Mouse (Mus musculus) hindbrain, embryonic 12.5 days (tissue): ENCODE measurements around the gene Shb. TPM values are rescaled to one million over a fixed set of nuclear protein-coding genes. Genes with fewer than 3 reads are reported as not detected.

Source experiments
- ATAC-seq: fragments of 200-750 bp; cut with Nextera tagmentation; 2 replicates; pipeline ENCODE4 v1.8.0; 2017; ENCODE audit warnings: moderate TSS enrichment; ENCODE audit not compliant: low FRiP score
- H3K27ac ChIP-seq: fragments of 300-500 bp; sonication (generic); 2 replicates; pipeline ENCODE4 v1.5.1; 2016; ENCODE audit warnings: mild to moderate bottlenecking
- H3K27me3 ChIP-seq: fragments of 300-500 bp; sonication (generic); 2 replicates; pipeline ENCODE4 v1.6.1; 2016; ENCODE audit warnings: mild to moderate bottlenecking
- H3K36me3 ChIP-seq: fragments of 300-500 bp; sonication (generic); 2 replicates; pipeline ENCODE4 v1.6.1; 2016; ENCODE audit warnings: mild to moderate bottlenecking
- H3K4me1 ChIP-seq: fragments of 300-500 bp; sonication (generic); 2 replicates; pipeline ENCODE4 v1.6.1; 2016
- H3K4me2 ChIP-seq: fragments of 300-500 bp; sonication (generic); replicated peaks from 2 replicates; pipeline ENCODE4 v1.6.1; 2016; ENCODE audit warnings: mild to moderate bottlenecking
- H3K4me3 ChIP-seq: fragments of 300-500 bp; sonication (generic); 2 replicates; pipeline ENCODE4 v1.5.1; 2016; ENCODE audit warnings: mild to moderate bottlenecking
- H3K9ac ChIP-seq: fragments of 300-500 bp; sonication (generic); 2 replicates; pipeline ENCODE4 v1.6.1; 2016; ENCODE audit warnings: mild to moderate bottlenecking, moderate library complexity
- H3K9me3 ChIP-seq: fragments of 300-500 bp; sonication (generic); replicated peaks from 2 replicates; pipeline ENCODE4 v1.6.1; 2016; ENCODE audit warnings: mild to moderate bottlenecking
- WGBS: fragments of 180-500 bp; shearing (Covaris S2); methylation state at CpG from one replicate; pipeline ENCODE4 v1.1.7; 2016; 5-methylcytosine and 5-hydroxymethylcytosine counted together
- polyA plus RNA-seq: library from polyadenylated mRNA; unstranded; fragments of >200 nt; fragmentation: Nextera tagmentation; extraction: Ambion mirVana; gene quantifications from 2 replicates; pipeline ENCODE4 v1.2.1, GENCODE M21; 2016

The Shb gene
- polyA plus RNA-seq, 1 experiment from 2014 or later: 10.0 TPM

DNA sequence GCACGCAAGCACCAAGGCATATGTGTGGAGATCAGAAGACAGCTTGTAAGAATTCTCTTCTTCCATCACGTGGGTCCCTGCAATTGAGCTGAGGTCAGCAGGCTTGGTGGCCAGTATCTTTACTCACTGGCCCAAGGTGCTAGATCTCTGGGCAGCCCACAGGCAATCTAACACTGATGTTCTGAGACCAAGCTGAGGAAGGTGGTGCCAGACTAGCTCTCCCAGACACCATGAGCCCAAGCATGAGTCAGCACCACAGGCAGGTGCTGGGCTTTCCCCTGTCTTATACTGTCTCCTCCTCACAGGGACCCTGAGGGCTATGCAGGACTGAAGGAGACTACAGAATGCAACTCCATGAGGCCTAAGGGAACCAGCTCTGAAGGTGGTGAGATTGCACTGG, 74.7 kb downstream of the Shb start:
- Histone ChIP-seq H3K4me3 (no peak overlapping the region), H3K27ac (no peak overlapping the region), H3K36me3 (peaks cover 11% of the 10 kb centered on the region), H3K4me1 (peaks cover 26% of the 10 kb centered on the region), H3K9me3 (no peaks in the 10 kb centered on the region), H3K27me3 (no peaks in the 10 kb centered on the region), H3K9ac (no peak overlapping the region), H3K4me2 (no peak overlapping the region)
- ATAC-seq: no peak
- 87% methylated on average over 2 of the region's 2 CpGs for WGBS

- peaks cover 24% of the 10 kb centered on the region for H3K4me1 ChIP-seq
- no peaks in the 10 kb centered on the region for H3K27me3 ChIP-seq
- no peak overlapping the region for H3K4me2 ChIP-seq
- WGBS: 93% methylated on average over 4 of the region's 4 CpGs
- no peak overlapping the region for H3K4me3 ChIP-seq
- peaks cover 11% of the 10 kb centered on the region for H3K36me3 ChIP-seq
- H3K9ac ChIP-seq: no peak overlapping the region
- H3K27ac ChIP-seq: no peak overlapping the region
- no peaks in the 10 kb centered on the region for H3K9me3 ChIP-seq
- no peak for ATAC-seq
Observed at GRCm38 (mm10) chr4:45455001-45455400, 77.3 kb downstream of the Shb start.

DNA sequence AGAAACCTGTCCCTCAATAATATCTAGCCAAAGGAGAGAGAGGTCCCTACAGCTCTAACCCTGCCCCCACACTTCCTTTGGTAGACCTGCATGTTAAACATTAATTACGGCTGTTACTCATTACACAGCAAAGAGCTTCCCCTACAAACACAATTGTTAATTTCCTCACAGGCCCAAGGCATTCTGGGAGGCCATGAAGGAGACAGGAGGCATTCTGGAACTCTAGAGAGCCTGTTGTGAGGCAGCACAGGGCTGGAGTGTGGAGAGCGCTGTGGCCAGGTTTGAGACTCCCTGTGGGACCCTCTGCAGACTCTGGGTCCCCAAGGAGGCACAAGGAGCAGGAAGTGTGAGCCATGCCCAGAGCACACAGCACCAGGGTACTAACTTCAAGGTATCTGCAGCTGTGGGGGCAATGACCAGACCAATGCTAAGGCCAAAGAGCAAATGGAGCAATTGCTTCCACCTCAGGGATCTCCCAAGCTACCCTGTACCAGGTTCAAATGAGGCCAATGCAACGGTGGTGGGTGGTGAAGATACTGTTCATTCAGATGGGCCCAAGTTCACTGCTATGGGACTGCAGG, 78.9 kb downstream of the Shb start:
- no peaks in the 10 kb centered on the region for H3K9me3 ChIP-seq

GRCm38 (mm10) chr4:45452569-45453111, 79.6 kb downstream of the Shb start:
- H3K36me3 ChIP-seq: peaks cover 7% of the 10 kb centered on the region
- no peak overlapping the region for H3K4me3 ChIP-seq
- no peak for ATAC-seq
- H3K4me1 ChIP-seq: peaks cover 37% of the 10 kb centered on the region
- no peaks in the 10 kb centered on the region for H3K9me3 ChIP-seq
- WGBS: 60% methylated on average over 7 of the region's 7 CpGs
- 0 out of 2 replicates have a peak overlapping the region, but pooled peaks have one; percentile 23 for H3K27ac ChIP-seq
- no peak overlapping the region for H3K4me2 ChIP-seq
- no peaks in the 10 kb centered on the region for H3K27me3 ChIP-seq
- H3K9ac ChIP-seq: no peak overlapping the region

More for the DNA sequence above, 78.9 kb downstream of the Shb start:
- H3K36me3 ChIP-seq: peaks cover 11% of the 10 kb centered on the region
- no peak for ATAC-seq
- H3K4me3 ChIP-seq: no peak overlapping the region
- no peak overlapping the region for H3K9ac ChIP-seq
- H3K27ac ChIP-seq: no peak overlapping the region
- peaks cover 37% of the 10 kb centered on the region for H3K4me1 ChIP-seq
- 57% methylated on average over 3 of the region's 3 CpGs for WGBS
- no peak overlapping the region for H3K4me2 ChIP-seq
- no peaks in the 10 kb centered on the region for H3K27me3 ChIP-seq

GRCm38 (mm10) chr4:45449012-45449411, 83.3 kb downstream of the Shb start:
- 58% methylated on average over 5 of the region's 5 CpGs for WGBS
- no peak for ATAC-seq
- Histone ChIP-seq H3K9ac (no peak overlapping the region), H3K36me3 (peaks cover 4% of the 10 kb centered on the region; the same call in 1 of the 2 replicates), H3K4me1 (peaks cover 40% of the 10 kb centered on the region), H3K9me3 (no peaks in the 10 kb centered on the region), H3K4me2 (no peak overlapping the region), H3K27me3 (no peaks in the 10 kb centered on the region), H3K27ac (no peak overlapping the region), H3K4me3 (no peak overlapping the region)

DNA sequence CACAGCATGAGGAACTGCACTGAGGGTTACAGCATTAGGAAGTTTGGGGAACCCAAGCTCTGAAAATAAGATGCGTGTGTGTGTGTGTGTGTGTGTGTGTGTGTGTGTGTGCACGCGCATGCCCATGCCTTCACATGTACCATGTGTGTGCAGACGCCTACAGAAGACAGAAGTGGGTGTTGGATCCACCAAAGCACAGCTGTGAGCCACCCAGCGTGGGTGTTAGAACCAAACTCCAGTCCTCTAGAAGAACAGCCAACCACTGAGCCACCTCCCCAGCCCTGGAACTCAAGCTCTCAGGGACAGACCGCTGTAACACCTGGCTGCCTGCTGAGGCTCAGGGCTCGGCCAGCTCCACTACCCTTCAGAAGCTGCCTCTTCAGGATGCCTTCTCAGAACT, 83.8 kb downstream of the Shb start:
- Histone ChIP-seq H3K27ac (no peak overlapping the region), H3K9ac (no peak overlapping the region), H3K36me3 (peaks cover 4% of the 10 kb centered on the region; the same call in 1 of the 2 replicates), H3K4me2 (no peak overlapping the region), H3K9me3 (no peaks in the 10 kb centered on the region), H3K4me3 (no peak overlapping the region), H3K4me1 (peaks cover 35% of the 10 kb centered on the region), H3K27me3 (no peaks in the 10 kb centered on the region)
- WGBS: 94% methylated on average over 7 of the region's 7 CpGs
- no peak for ATAC-seq

DNA sequence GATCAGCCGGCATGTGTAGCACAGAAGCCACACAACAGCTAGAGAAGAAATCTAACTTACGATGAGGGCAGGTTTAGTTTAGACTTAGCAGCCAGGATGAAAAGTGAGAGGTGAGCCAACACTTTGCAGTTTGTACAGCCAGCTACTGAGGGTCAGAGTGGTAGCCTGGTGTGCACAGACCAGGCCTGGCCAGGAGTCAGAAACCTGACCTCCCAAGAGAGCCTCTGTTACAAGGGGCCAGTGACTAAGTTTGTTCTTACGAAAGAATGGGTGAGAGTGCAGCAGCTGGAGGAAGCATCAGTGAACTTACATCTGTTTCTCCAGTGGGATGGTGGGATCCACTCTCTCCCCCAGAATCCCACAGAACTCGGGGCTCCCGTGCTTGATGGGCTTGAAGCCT, 85.1 kb downstream of the Shb start:
- H3K4me1 ChIP-seq: peaks cover 23% of the 10 kb centered on the region
- no peaks in the 10 kb centered on the region for H3K27me3 ChIP-seq
- no peak overlapping the region for H3K9ac ChIP-seq
- no peak overlapping the region for H3K4me2 ChIP-seq
- H3K36me3 ChIP-seq: peaks cover 4% of the 10 kb centered on the region; the same call in 1 of the 2 replicates
- ATAC-seq: no peak
- 84% methylated on average over 5 of the region's 5 CpGs for WGBS
- H3K27ac ChIP-seq: no peak overlapping the region
- no peak overlapping the region for H3K4me3 ChIP-seq
- H3K9me3 ChIP-seq: no peaks in the 10 kb centered on the region

GRCm38 (mm10) chr4:45445235-45445634, 87.0 kb downstream of the Shb start:
- peaks cover 26% of the 10 kb centered on the region for H3K4me1 ChIP-seq
- H3K9ac ChIP-seq: no peak overlapping the region
- ATAC-seq: no peak
- peaks cover 4% of the 10 kb centered on the region; the same call in 1 of the 2 replicates for H3K36me3 ChIP-seq
- H3K4me3 ChIP-seq: no peak overlapping the region
- H3K9me3 ChIP-seq: no peaks in the 10 kb centered on the region
- H3K27me3 ChIP-seq: no peaks in the 10 kb centered on the region
- no peak overlapping the region for H3K4me2 ChIP-seq
- WGBS: 57% methylated on average over 3 of the region's 3 CpGs
- H3K27ac ChIP-seq: no peak overlapping the region

- 42% methylated on average over 4 of the region's 4 CpGs for WGBS
- H3K9me3 ChIP-seq: no peaks in the 10 kb centered on the region
Observed at GRCm38 (mm10) chr4:45444813-45445212, 87.5 kb downstream of the Shb start.

GRCm38 (mm10) chr4:45443652-45444051, 88.6 kb downstream of the Shb start:
- Histone ChIP-seq H3K4me3 (no peak overlapping the region), H3K9me3 (no peaks in the 10 kb centered on the region), H3K27me3 (no peaks in the 10 kb centered on the region), H3K27ac (no peak overlapping the region), H3K36me3 (peaks cover 4% of the 10 kb centered on the region; the same call in 1 of the 2 replicates), H3K4me2 (no peak overlapping the region), H3K9ac (no peak overlapping the region), H3K4me1 (peaks cover 29% of the 10 kb centered on the region)
- whole genome bisulfite sequencing: 77% methylated on average over 7 of the region's 7 CpGs
- ATAC-seq: no peak

More at GRCm38 (mm10) chr4:45444813-45445212, 87.5 kb downstream of the Shb start:
- Histone ChIP-seq H3K4me2 (no peak overlapping the region), H3K27me3 (no peaks in the 10 kb centered on the region), H3K36me3 (peaks cover 4% of the 10 kb centered on the region; the same call in 1 of the 2 replicates), H3K4me1 (peaks cover 26% of the 10 kb centered on the region), H3K27ac (no peak overlapping the region), H3K4me3 (no peak overlapping the region), H3K9ac (no peak overlapping the region)
- ATAC-seq: no peak

- Histone ChIP-seq H3K27me3 (no peaks in the 10 kb centered on the region), H3K36me3 (peaks cover 4% of the 10 kb centered on the region; the same call in 1 of the 2 replicates), H3K4me1 (peaks cover 38% of the 10 kb centered on the region), H3K27ac (no peak overlapping the region), H3K9me3 (no peaks in the 10 kb centered on the region), H3K4me2 (no peak overlapping the region), H3K9ac (no peak overlapping the region), H3K4me3 (no peak overlapping the region)
- 68% methylated on average over 3 of the region's 3 CpGs for WGBS
- no peak for ATAC-seq
Observed at GRCm38 (mm10) chr4:45442237-45442636, 90.0 kb downstream of the Shb start.

GRCm38 (mm10) chr4:45441778-45442177, 90.5 kb downstream of the Shb start:
- H3K9ac ChIP-seq: no peak overlapping the region
- H3K4me1 ChIP-seq: peaks cover 43% of the 10 kb centered on the region
- 72% methylated on average over 1 of the region's 1 CpGs for WGBS
- H3K9me3 ChIP-seq: no peaks in the 10 kb centered on the region
- no peak overlapping the region for H3K4me3 ChIP-seq
- H3K27me3 ChIP-seq: no peaks in the 10 kb centered on the region
- no peak for ATAC-seq
- H3K27ac ChIP-seq: no peak overlapping the region
- H3K36me3 ChIP-seq: peaks cover 4% of the 10 kb centered on the region; the same call in 1 of the 2 replicates
- no peak overlapping the region for H3K4me2 ChIP-seq

DNA sequence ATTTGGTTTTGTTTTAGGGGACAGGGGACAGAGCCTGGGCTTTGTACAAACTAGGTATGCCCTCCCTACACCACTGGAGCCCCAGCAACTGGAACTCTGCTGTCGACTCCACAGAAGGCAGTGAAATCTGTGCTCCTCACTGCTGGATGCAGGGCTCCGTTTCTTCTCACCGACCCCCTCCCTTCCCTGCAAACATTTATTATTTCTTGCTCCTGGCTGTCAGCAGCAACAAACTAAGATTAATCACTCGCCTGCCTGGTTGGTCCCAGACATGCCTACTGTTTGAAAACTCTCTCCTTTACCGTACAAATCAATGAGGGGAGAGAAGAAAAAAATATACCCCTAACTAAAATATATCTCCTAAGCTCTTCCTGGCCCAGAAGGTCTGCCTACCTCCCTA, 93.0 kb downstream of the Shb start:
- 0 out of 2 replicates have a peak, but pooled peaks have one; percentile 15 for ATAC-seq
- Histone ChIP-seq H3K4me3 (no peak overlapping the region), H3K36me3 (no peaks in the 10 kb centered on the region; the same call in 1 of the 2 replicates), H3K4me2 (no peak overlapping the region), H3K27me3 (no peaks in the 10 kb centered on the region), H3K4me1 (peaks cover 60% of the 10 kb centered on the region), H3K9ac (no peak overlapping the region), H3K9me3 (no peaks in the 10 kb centered on the region), H3K27ac (peak overlapping the region; percentile 76)
- 35% methylated on average over 5 of the region's 5 CpGs for WGBS
